Mouse (Mus musculus): Measurements from ENCODE around the gene Htr5a. TPM values are rescaled to one million over a fixed set of nuclear protein-coding genes. Genes with fewer than 3 reads are reported as not detected.

Gene Htr5a
- polyA plus RNA-seq, 1 experiment from 2014 or later = not detected

- Histone ChIP-seq H3K36me3 (no peaks in the 10 kb centered on the region), H3K9ac (no peak overlapping the region), H3K27me3 (no peaks in the 10 kb centered on the region), H3K4me2 (no peak overlapping the region), H3K4me3 (no peak overlapping the region), H3K4me1 (no peaks in the 10 kb centered on the region), H3K9me3 (no peaks in the 10 kb centered on the region), H3K27ac (no peak overlapping the region)
- ATAC-seq (ENCODE audit: borderline replicate concordance, extremely low read depth, low FRiP score, low TSS enrichment) = no peak
- 65% methylated on average over 2 of the region's 2 CpGs for WGBS
Measured at GRCm38 (mm10) chr5:27899756-27900155, 57.8 kb downstream of the Htr5a start.

DNA sequence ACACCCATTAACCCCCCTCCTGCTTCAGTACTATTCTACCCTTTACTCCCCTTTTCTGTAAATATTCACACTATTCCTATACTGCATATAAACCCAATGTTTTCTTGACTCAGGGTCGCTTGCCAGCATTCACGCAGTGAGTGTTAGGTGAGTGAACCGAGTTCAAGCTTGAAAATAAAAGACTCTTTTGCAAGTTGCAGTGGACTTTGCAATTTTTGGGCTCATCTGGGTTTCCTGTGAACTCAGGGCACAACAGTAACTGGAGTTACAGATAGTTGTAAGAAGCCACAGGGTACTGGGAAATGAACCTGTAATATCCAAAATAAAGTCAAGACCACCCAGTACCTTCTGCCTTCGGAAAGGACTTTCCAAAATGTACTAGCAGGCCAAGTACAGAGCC is 58.2 kb downstream of the Htr5a start:
- ATAC-seq (ENCODE audit: borderline replicate concordance, extremely low read depth, low FRiP score, low TSS enrichment) = no peak
- Histone ChIP-seq H3K4me2 (no peak overlapping the region), H3K27me3 (no peaks in the 10 kb centered on the region), H3K36me3 (no peaks in the 10 kb centered on the region), H3K27ac (no peak overlapping the region), H3K4me1 (no peaks in the 10 kb centered on the region), H3K9me3 (no peaks in the 10 kb centered on the region), H3K9ac (no peak overlapping the region), H3K4me3 (no peak overlapping the region)
- WGBS = 91% methylated on average over 4 of the region's 4 CpGs

Other genes starting within 250 kb of the Htr5a start
- 32.2 and 36.0 TPM in 2 replicates for gene Paxip1, start 50.5 kb upstream of the Htr5a start, polyA plus RNA-seq (2015; fragmentation: Nextera tagmentation; extraction: Ambion mirVana)
- 57.6 and 60.4 TPM in 2 replicates for gene Insig1, start 229.2 kb downstream of the Htr5a start, polyA plus RNA-seq (2015; fragmentation: Nextera tagmentation; extraction: Ambion mirVana)

Measured in lung, embryonic 15.5 days (tissue).